20 mouse cellular contexts compared by ENCODE assay signal in genomic region chr4:62594442-62594841, GRCm38 (mm10). TPM values are rescaled to one million over a fixed set of nuclear protein-coding genes. Genes with fewer than 3 reads are reported as not detected.
DNase-seq lines count a peak whose midpoint lies in the region; ATAC-seq lines count a peak whose summit lies in the region.
"Had no signal": no experiment of that assay in that cellular context is flagged by ENCODE, and none has a peak within 500 bp of the region (broad histone marks: within the 10 kb centered on the region; RNA-seq: fewer than 3 reads in every experiment).

No protein-coding gene starts in this region.

- no peaks in the 10 kb centered on the region for H3K36me3 ChIP-seq in forebrain, embryonic 11.5 days (ENCODE audit: control insufficient read depth, insufficient read depth, low read length)
- H3K36me3 ChIP-seq in forebrain, embryonic 10.5 days (replicated peaks) = no peaks in the 10 kb centered on the region
- no peaks in the 10 kb centered on the region for H3K36me3 ChIP-seq in neural tube, embryonic 12.5 days
- H3K36me3 ChIP-seq in neural tube, embryonic 15.5 days = no peaks in the 10 kb centered on the region
- H3K36me3 ChIP-seq in forebrain, embryonic 16.5 days (ENCODE audit: control insufficient read depth, insufficient read depth) = no peaks in the 10 kb centered on the region
- H3K36me3 ChIP-seq in midbrain, embryonic 15.5 days (replicated peaks) = no peaks in the 10 kb centered on the region
- H3K36me3 ChIP-seq: embryonic facial prominence, embryonic 15.5 days; heart, embryonic 10.5 days; intestine, embryonic 15.5 days; liver, embryonic 13.5 days had no signal

- H3K4me3 ChIP-seq in forebrain, embryonic 11.5 days (ENCODE audit: low read depth, low read length) = no peak overlapping the region
- H3K4me3 ChIP-seq in forebrain, embryonic 10.5 days = no peak overlapping the region
- H3K4me3 ChIP-seq in neural tube, embryonic 12.5 days = no peak overlapping the region
- no peak overlapping the region for H3K4me3 ChIP-seq in neural tube, embryonic 15.5 days (replicated peaks)
- H3K4me3 ChIP-seq in forebrain, embryonic 16.5 days (replicated peaks; ENCODE audit: low read length) = no peak overlapping the region
- H3K4me3 ChIP-seq in midbrain, embryonic 15.5 days = no peak overlapping the region
- H3K4me3 ChIP-seq: embryonic facial prominence, embryonic 15.5 days; heart, embryonic 10.5 days; intestine, embryonic 15.5 days; liver, embryonic 13.5 days had no signal

- WGBS in forebrain, embryonic 11.5 days = 47% methylated on average over 5 of the region's 5 CpGs
- 71% methylated on average over 5 of the region's 5 CpGs for WGBS in forebrain, embryonic 10.5 days
- WGBS in neural tube, embryonic 12.5 days = 45% methylated on average over 5 of the region's 5 CpGs
- WGBS in neural tube, embryonic 15.5 days = 44% methylated on average over 5 of the region's 5 CpGs
- 30% methylated on average over 5 of the region's 5 CpGs for WGBS in forebrain, embryonic 16.5 days
- WGBS in midbrain, embryonic 15.5 days = 33% methylated on average over 5 of the region's 5 CpGs

- ATAC-seq in forebrain, embryonic 11.5 days (replicated peaks; ENCODE audit: low FRiP score) = peak; percentile 55
- 0 out of 2 replicates have a peak, but pooled peaks have one; percentile 21 for ATAC-seq in neural tube, embryonic 12.5 days (ENCODE audit: low FRiP score, low read depth)
- ATAC-seq in neural tube, embryonic 15.5 days (ENCODE audit: low FRiP score) = no peak
- ATAC-seq in forebrain, embryonic 16.5 days = 0 out of 2 replicates have a peak, but pooled peaks have one; percentile 35
- ATAC-seq in midbrain, embryonic 15.5 days (replicated peaks) = peak; percentile 52; the same call in 1 of the 2 replicates
- ATAC-seq: intestine, embryonic 15.5 days had no signal

- H3K9me3 ChIP-seq in forebrain, embryonic 11.5 days (ENCODE audit: control insufficient read depth, low read length) = no peaks in the 10 kb centered on the region
- H3K9me3 ChIP-seq in forebrain, embryonic 10.5 days = no peaks in the 10 kb centered on the region
- H3K9me3 ChIP-seq in neural tube, embryonic 12.5 days = no peaks in the 10 kb centered on the region
- no peaks in the 10 kb centered on the region for H3K9me3 ChIP-seq in neural tube, embryonic 15.5 days (replicated peaks)
- no peaks in the 10 kb centered on the region for H3K9me3 ChIP-seq in forebrain, embryonic 16.5 days (ENCODE audit: control insufficient read depth, low read length)
- H3K9me3 ChIP-seq in midbrain, embryonic 15.5 days = no peaks in the 10 kb centered on the region
- H3K9me3 ChIP-seq: embryonic facial prominence, embryonic 15.5 days; heart, embryonic 10.5 days; intestine, embryonic 15.5 days; liver, embryonic 13.5 days had no signal

- H3K4me2 ChIP-seq in forebrain, embryonic 11.5 days (ENCODE audit: low read depth, low read length, severe bottlenecking) = no peak overlapping the region
- no peak overlapping the region for H3K4me2 ChIP-seq in neural tube, embryonic 12.5 days (replicated peaks)
- no peak overlapping the region for H3K4me2 ChIP-seq in neural tube, embryonic 15.5 days
- no peak overlapping the region for H3K4me2 ChIP-seq in forebrain, embryonic 16.5 days (ENCODE audit: low read length)
- no peak overlapping the region for H3K4me2 ChIP-seq in midbrain, embryonic 15.5 days
- H3K4me2 ChIP-seq: embryonic facial prominence, embryonic 15.5 days; intestine, embryonic 15.5 days; liver, embryonic 13.5 days; lung, embryonic 14.5 days had no signal

- peak overlapping the region; percentile 51; the same call in 1 of the 2 replicates for H3K27ac ChIP-seq in forebrain, embryonic 11.5 days (ENCODE audit: low read depth, low read length)
- H3K27ac ChIP-seq in forebrain, embryonic 10.5 days = no peak overlapping the region; the same call in 1 of the 2 replicates
- H3K27ac ChIP-seq in neural tube, embryonic 12.5 days = no peak overlapping the region
- no peak overlapping the region for H3K27ac ChIP-seq in neural tube, embryonic 15.5 days (replicated peaks)
- H3K27ac ChIP-seq in forebrain, embryonic 16.5 days (ENCODE audit: low read length) = no peak overlapping the region
- no peak overlapping the region for H3K27ac ChIP-seq in midbrain, embryonic 15.5 days
- H3K27ac ChIP-seq: embryonic facial prominence, embryonic 15.5 days; heart, embryonic 10.5 days; intestine, embryonic 15.5 days; liver, embryonic 13.5 days had no signal

- H3K9ac ChIP-seq in forebrain, embryonic 11.5 days (ENCODE audit: low read length) = no peak overlapping the region
- H3K9ac ChIP-seq in neural tube, embryonic 12.5 days = no peak overlapping the region
- no peak overlapping the region for H3K9ac ChIP-seq in neural tube, embryonic 15.5 days (replicated peaks)
- no peak overlapping the region for H3K9ac ChIP-seq in forebrain, embryonic 16.5 days (replicated peaks; ENCODE audit: low read depth, low read length)
- no peak overlapping the region for H3K9ac ChIP-seq in midbrain, embryonic 15.5 days
- H3K9ac ChIP-seq: embryonic facial prominence, embryonic 15.5 days; intestine, embryonic 15.5 days; liver, embryonic 13.5 days; lung, embryonic 14.5 days had no signal

- peaks cover 9% of the 10 kb centered on the region; the same call in 1 of the 2 replicates for H3K4me1 ChIP-seq in forebrain, embryonic 11.5 days (replicated peaks; ENCODE audit: control insufficient read depth, insufficient read depth, low read length)
- peaks cover 29% of the 10 kb centered on the region for H3K4me1 ChIP-seq in forebrain, embryonic 10.5 days
- H3K4me1 ChIP-seq in neural tube, embryonic 12.5 days = peaks cover 9% of the 10 kb centered on the region
- peaks cover 11% of the 10 kb centered on the region; the same call in 1 of the 2 replicates for H3K4me1 ChIP-seq in neural tube, embryonic 15.5 days
- peaks cover 9% of the 10 kb centered on the region; the same call in 1 of the 2 replicates for H3K4me1 ChIP-seq in forebrain, embryonic 16.5 days (replicated peaks; ENCODE audit: control insufficient read depth, insufficient read depth, low read length)
- peaks cover 9% of the 10 kb centered on the region for H3K4me1 ChIP-seq in midbrain, embryonic 15.5 days

- no peaks in the 10 kb centered on the region for H3K27me3 ChIP-seq in forebrain, embryonic 11.5 days (ENCODE audit: control insufficient read depth, insufficient read depth, low read length)
- H3K27me3 ChIP-seq in forebrain, embryonic 10.5 days (ENCODE audit: poor library complexity, severe bottlenecking) = no peaks in the 10 kb centered on the region
- H3K27me3 ChIP-seq in neural tube, embryonic 12.5 days (replicated peaks) = no peaks in the 10 kb centered on the region
- H3K27me3 ChIP-seq in neural tube, embryonic 15.5 days (replicated peaks) = no peaks in the 10 kb centered on the region; the same call in 1 of the 2 replicates
- H3K27me3 ChIP-seq in forebrain, embryonic 16.5 days (replicated peaks; ENCODE audit: control insufficient read depth, insufficient read depth, low read length) = no peaks in the 10 kb centered on the region
- no peaks in the 10 kb centered on the region for H3K27me3 ChIP-seq in midbrain, embryonic 15.5 days (replicated peaks)
- H3K27me3 ChIP-seq: embryonic facial prominence, embryonic 15.5 days; intestine, embryonic 15.5 days; liver, embryonic 13.5 days had no signal

- no peak for DNase-seq in forebrain, embryonic 11.5 days (ENCODE audit: low spot score)
- DNase-seq in forebrain, embryonic 10.5 days (ENCODE audit: extremely low spot score, low spot score) = no peak
- DNase-seq in kidney, postnatal 25 days = no peak
- no peak for DNase-seq in cerebellum, adult 9-11 months
- DNase-seq: adrenal gland, adult 8-10 months; cerebellum, adult 2 months; cerebellum, postnatal 36 days; gastrocnemius, postnatal 10 days; kidney, adult 9 months; kidney, postnatal 36 days; layer of hippocampus, postnatal 36 days; liver, embryonic 13.5 days; lung, embryonic 14.5 days had no signal

RNA-seq across cellular contexts. Expression of gene Rgs3, which starts 34.8 kb away (rescaled TPM):
- polyA plus RNA-seq in forebrain, embryonic 11.5 days (2014; fragmentation: Nextera tagmentation; extraction: Ambion mirVana) = 33.6 and 39.7 TPM in 2 replicates
- 29.8 and 36.3 TPM in 2 replicates for polyA plus RNA-seq in forebrain, embryonic 10.5 days (2016; fragmentation: Nextera tagmentation; extraction: Ambion mirVana)
- 77.2 and 77.3 TPM in 2 replicates for polyA plus RNA-seq in neural tube, embryonic 12.5 days (2016; fragmentation: Nextera tagmentation; extraction: Ambion mirVana)
- 49.2 and 53.8 TPM in 2 replicates for polyA plus RNA-seq in neural tube, embryonic 15.5 days (2015; fragmentation: Nextera tagmentation; extraction: Ambion mirVana)
- 44.8 and 50.4 TPM in 2 replicates for polyA plus RNA-seq in forebrain, embryonic 16.5 days (2015; fragmentation: Nextera tagmentation; extraction: Ambion mirVana)
- 76.6 and 80.1 TPM in 2 replicates for polyA plus RNA-seq in midbrain, embryonic 15.5 days (2015; fragmentation: Nextera tagmentation; extraction: Ambion mirVana)
